21 mouse cellular contexts compared by ENCODE assay signal in genomic region chr19:50491121-50491520, GRCm38 (mm10).
"Had no signal": no experiment of that assay in that cellular context is flagged by ENCODE, and none has a peak within 500 bp of the region (broad histone marks: within the 10 kb centered on the region; RNA-seq: fewer than 3 reads in every experiment).

No protein-coding gene starts in this region.

- H3K27me3 ChIP-seq: limb, embryonic 15.5 days; megakaryocyte, embryonic 14.5 days; neural tube, embryonic 13.5 days had no signal

- H3K36me3 ChIP-seq: limb, embryonic 12.5 days; limb, embryonic 15.5 days; midbrain, embryonic 12.5 days; neural tube, embryonic 13.5 days had no signal

- ATAC-seq: liver, postnatal 0 days; lung, postnatal 0 days; midbrain, embryonic 16.5 days had no signal

- DNase-seq: kidney, adult 18-20 months; kidney, adult 9 months; kidney, postnatal 14 days; kidney, postnatal 4 days; left cerebral cortex, postnatal 4 days; liver, postnatal 0 days; lung, embryonic 14.5 days; lung, postnatal 36 days; retina, postnatal 1 day; right cerebral cortex, postnatal 25 days; thymus, adult 18-20 months; thymus, postnatal 36 days had no signal

- H3K9me3 ChIP-seq: limb, embryonic 12.5 days; limb, embryonic 15.5 days; midbrain, embryonic 12.5 days; neural tube, embryonic 13.5 days had no signal

- H3K4me1 ChIP-seq: limb, embryonic 15.5 days; megakaryocyte, embryonic 14.5 days had no signal

- H3K4me2 ChIP-seq: limb, embryonic 12.5 days; limb, embryonic 15.5 days; liver, embryonic 11.5 days; lung, embryonic 14.5 days; midbrain, embryonic 12.5 days; neural tube, embryonic 13.5 days had no signal

- H3K27ac ChIP-seq: limb, embryonic 12.5 days; limb, embryonic 15.5 days; liver, embryonic 14.5 days; midbrain, embryonic 12.5 days had no signal

- H3K9ac ChIP-seq: limb, embryonic 12.5 days; limb, embryonic 15.5 days; liver, embryonic 14.5 days; liver, postnatal 0 days; lung, embryonic 14.5 days; midbrain, embryonic 12.5 days; neural tube, embryonic 13.5 days had no signal

- H3K4me3 ChIP-seq: limb, embryonic 12.5 days; limb, embryonic 15.5 days; megakaryocyte, embryonic 14.5 days; midbrain, embryonic 12.5 days; neural tube, embryonic 13.5 days had no signal
